Mouse (Mus musculus) heart, embryonic 11.5 days (tissue): ENCODE results near the gene Ntpcr. TPM values are rescaled to one million over a fixed set of nuclear protein-coding genes. Genes with fewer than 3 reads are reported as not detected.

Source experiments
- ATAC-seq: fragments of 200-750 bp; cut with Nextera tagmentation; replicated peaks from 2 replicates; pipeline ENCODE4 v1.8.0; 2017; ENCODE audit warnings: moderate library complexity; ENCODE audit not compliant: insufficient number of reproducible peaks, low FRiP score, low TSS enrichment
- H3K27ac ChIP-seq: fragments of 300-500 bp; sonication (generic); 2 replicates; pipeline ENCODE4 v1.5.1; 2014; ENCODE audit warnings: mild to moderate bottlenecking, low read depth, low read length
- H3K27me3 ChIP-seq: fragments of 300-500 bp; sonication (generic); 2 replicates; pipeline ENCODE4 v1.6.1; 2014; ENCODE audit warnings: mild to moderate bottlenecking, low read length, mixed read lengths; ENCODE audit not compliant: control insufficient read depth, insufficient read depth
- H3K36me3 ChIP-seq: fragments of 300-500 bp; sonication (generic); 2 replicates; pipeline ENCODE4 v1.6.1; 2014; ENCODE audit warnings: mild to moderate bottlenecking, low read length, moderate library complexity, mixed read lengths; ENCODE audit not compliant: control insufficient read depth, insufficient read depth
- H3K4me1 ChIP-seq: fragments of 300-500 bp; sonication (generic); 2 replicates; pipeline ENCODE4 v1.6.1; 2014; ENCODE audit warnings: low read length; ENCODE audit not compliant: control insufficient read depth, insufficient read depth
- H3K4me2 ChIP-seq: fragments of 300-500 bp; sonication (generic); 2 replicates; pipeline ENCODE4 v1.6.1; 2014; ENCODE audit warnings: mild to moderate bottlenecking, moderate library complexity
- H3K4me3 ChIP-seq: fragments of 300-500 bp; sonication (generic); 2 replicates; pipeline ENCODE4 v1.5.1; 2014; ENCODE audit warnings: low read depth, low read length
- H3K9ac ChIP-seq: fragments of 300-500 bp; sonication (generic); 2 replicates; pipeline ENCODE4 v1.6.1; 2014; ENCODE audit warnings: mild to moderate bottlenecking, low read depth, low read length, moderate library complexity
- H3K9me3 ChIP-seq: fragments of 300-500 bp; sonication (generic); replicated peaks from 2 replicates; pipeline ENCODE4 v1.6.1; 2016; ENCODE audit warnings: low read length; ENCODE audit not compliant: control insufficient read depth
- WGBS: fragments of 180-500 bp; shearing (Covaris S2); extraction: QIAGEN DNeasy Blood & Tissue Kit; methylation state at CpG from one replicate; pipeline ENCODE4 v1.1.7; 2014; ENCODE audit not compliant: insufficient replicate concordance; 5-methylcytosine and 5-hydroxymethylcytosine counted together
- polyA plus RNA-seq: library from polyadenylated mRNA; unstranded; fragments of >200 nt; fragmentation: Nextera tagmentation; extraction: Ambion mirVana; gene quantifications from 2 replicates; pipeline ENCODE4 v1.2.1, GENCODE M21; 2014

Gene Ntpcr
- polyA plus RNA-seq, 1 experiment from 2014 or later: 25.3 TPM

DNA sequence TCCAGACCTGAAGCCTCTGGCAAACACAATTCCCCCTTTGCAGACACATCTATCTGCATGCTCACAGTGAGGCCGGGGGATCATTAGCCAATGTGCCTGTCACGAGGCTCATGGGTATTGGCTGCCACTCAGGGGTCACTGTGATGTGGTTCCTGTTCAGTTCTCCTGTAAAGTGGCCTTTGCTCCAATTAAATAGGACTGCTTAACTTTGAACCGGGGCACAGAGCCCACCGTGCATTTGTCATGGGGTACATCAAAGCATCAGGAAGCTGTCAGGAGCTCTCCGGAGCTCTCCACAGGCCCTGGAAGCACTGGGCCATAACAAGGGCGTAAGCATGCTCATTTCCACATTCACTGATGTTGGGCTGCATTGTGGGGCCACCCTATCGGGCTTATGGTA is 13.2 kb upstream of the Ntpcr start:
- WGBS: 33% methylated on average over 7 of the region's 7 CpGs

DNA sequence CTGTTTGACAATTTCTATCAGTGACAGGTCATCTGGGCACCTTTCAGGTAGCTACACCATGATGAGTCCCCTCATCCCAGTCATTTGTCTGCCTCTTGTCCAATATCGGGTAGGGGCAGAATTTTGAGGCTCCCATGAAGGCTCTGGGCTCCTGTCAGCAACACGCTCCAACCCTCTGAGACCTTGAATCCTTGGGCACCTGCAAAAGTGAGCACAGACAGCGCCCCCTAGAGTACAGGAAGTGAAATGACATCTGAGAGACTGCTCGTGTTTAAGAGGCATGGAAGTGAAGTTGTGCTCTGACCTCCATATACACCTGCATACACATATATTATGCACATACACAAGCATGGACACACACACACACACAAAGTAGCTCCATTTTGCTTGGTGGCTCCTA is 10.8 kb upstream of the Ntpcr start:
- ATAC-seq: no peak
- Histone ChIP-seq H3K9me3 (no peaks in the 10 kb centered on the region), H3K4me1 (peaks cover 8% of the 10 kb centered on the region), H3K27me3 (no peaks in the 10 kb centered on the region), H3K4me3 (no peak overlapping the region), H3K4me2 (no peak overlapping the region), H3K36me3 (no peaks in the 10 kb centered on the region), H3K9ac (no peak overlapping the region), H3K27ac (no peak overlapping the region)
- 64% methylated on average over 4 of the region's 4 CpGs for WGBS

More for the DNA sequence above, 13.2 kb upstream of the Ntpcr start:
- Histone ChIP-seq H3K4me2 (no peak overlapping the region), H3K36me3 (no peaks in the 10 kb centered on the region), H3K4me1 (peaks cover 8% of the 10 kb centered on the region), H3K27ac (no peak overlapping the region), H3K4me3 (no peak overlapping the region), H3K9me3 (no peaks in the 10 kb centered on the region), H3K27me3 (no peaks in the 10 kb centered on the region), H3K9ac (no peak overlapping the region)
- ATAC-seq: no peak

DNA sequence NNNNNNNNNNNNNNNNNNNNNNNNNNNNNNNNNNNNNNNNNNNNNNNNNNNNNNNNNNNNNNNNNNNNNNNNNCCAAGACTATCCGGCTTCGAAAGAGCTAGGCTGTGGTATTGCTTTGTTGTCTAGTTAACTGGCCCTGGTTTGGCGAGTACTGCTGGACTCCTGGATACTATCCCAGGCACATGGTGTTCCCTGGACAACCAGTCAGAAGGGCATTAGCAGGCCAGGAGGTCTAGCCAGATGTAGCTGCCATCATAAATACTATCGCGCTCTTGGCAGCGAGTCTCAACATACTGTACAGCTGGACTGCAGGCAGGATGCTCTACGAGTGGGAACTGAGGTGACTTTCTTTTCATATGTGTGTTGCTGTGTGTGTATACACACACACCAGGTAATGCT is 7.1 kb upstream of the Ntpcr start:
- H3K9ac ChIP-seq: no peak overlapping the region
- 90% methylated on average over 7 of the region's 7 CpGs for WGBS
- no peaks in the 10 kb centered on the region for H3K36me3 ChIP-seq
- no peaks in the 10 kb centered on the region for H3K4me1 ChIP-seq
- ATAC-seq: no peak
- H3K27me3 ChIP-seq: no peaks in the 10 kb centered on the region
- H3K27ac ChIP-seq: no peak overlapping the region
- H3K4me3 ChIP-seq: no peak overlapping the region
- no peak overlapping the region for H3K4me2 ChIP-seq
- H3K9me3 ChIP-seq: no peaks in the 10 kb centered on the region

DNA sequence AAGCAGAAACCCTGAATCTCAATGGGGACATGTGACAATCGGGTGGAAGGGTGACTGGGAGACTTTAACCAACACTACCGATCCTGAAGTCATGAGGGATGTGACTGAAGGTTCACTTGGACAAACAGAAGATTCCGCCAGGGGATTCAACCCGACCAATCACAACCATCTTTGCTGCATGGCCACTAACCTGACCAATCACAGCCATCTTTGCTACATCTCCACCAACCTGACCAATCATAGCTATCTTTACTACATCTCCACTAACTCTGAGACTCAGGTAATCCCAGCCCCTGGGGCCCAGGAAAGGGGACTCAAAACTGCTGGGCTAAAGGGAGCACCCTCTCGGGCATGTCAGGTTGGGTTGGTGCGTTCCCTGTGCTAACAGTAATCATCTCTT is 6.3 kb upstream of the Ntpcr start:
- Histone ChIP-seq H3K36me3 (no peaks in the 10 kb centered on the region), H3K4me1 (no peaks in the 10 kb centered on the region), H3K9ac (no peak overlapping the region), H3K4me2 (no peak overlapping the region), H3K27me3 (no peaks in the 10 kb centered on the region), H3K27ac (no peak overlapping the region), H3K9me3 (no peaks in the 10 kb centered on the region), H3K4me3 (no peak overlapping the region)
- ATAC-seq: no peak
- 88% methylated on average over 6 of the region's 6 CpGs for WGBS

DNA sequence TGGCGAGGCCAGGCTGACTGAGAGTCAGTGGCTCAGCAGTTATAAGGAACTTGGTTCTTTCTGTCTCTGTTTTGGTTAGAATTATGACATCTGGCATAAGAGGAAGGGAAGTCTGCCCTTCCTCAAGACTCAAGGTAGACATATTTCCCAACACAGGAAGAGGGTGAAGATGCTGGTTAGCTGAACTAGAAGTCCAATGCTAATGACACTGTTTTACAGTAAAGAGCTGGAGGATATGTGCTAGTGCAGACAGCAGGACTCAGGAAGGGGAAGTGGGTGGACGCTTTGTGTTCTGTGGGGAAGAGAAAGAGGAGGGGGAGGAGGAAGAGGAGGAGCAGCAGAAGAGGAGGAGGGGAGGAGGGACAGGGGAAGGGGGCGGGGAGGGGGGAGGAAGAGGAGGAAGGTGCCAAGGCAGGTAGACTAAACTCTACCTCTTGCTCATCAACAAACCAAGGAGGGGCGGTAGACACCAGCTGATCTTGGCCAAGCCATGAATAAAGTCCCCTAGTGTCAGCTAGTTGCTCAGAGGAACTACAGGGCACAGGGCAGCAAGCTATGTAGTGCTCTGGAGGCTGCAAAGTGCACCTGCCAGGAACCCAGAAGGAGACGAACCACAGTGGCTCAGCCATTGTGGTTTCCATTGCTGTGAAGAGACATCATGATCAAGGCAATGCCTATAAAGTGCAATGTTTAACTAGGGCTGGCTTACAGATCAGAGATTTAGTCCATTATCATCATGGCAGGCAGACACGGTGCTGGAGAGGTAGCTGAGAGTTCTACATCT is 4.5 kb upstream of the Ntpcr start:
- no peak overlapping the region for H3K27ac ChIP-seq
- no peak overlapping the region for H3K4me3 ChIP-seq
- no peak overlapping the region for H3K4me2 ChIP-seq
- no peaks in the 10 kb centered on the region for H3K27me3 ChIP-seq
- H3K36me3 ChIP-seq: no peaks in the 10 kb centered on the region
- no peak for ATAC-seq
- no peaks in the 10 kb centered on the region for H3K4me1 ChIP-seq
- H3K9me3 ChIP-seq: no peaks in the 10 kb centered on the region
- 73% methylated on average over 6 of the region's 6 CpGs for WGBS
- H3K9ac ChIP-seq: no peak overlapping the region

DNA sequence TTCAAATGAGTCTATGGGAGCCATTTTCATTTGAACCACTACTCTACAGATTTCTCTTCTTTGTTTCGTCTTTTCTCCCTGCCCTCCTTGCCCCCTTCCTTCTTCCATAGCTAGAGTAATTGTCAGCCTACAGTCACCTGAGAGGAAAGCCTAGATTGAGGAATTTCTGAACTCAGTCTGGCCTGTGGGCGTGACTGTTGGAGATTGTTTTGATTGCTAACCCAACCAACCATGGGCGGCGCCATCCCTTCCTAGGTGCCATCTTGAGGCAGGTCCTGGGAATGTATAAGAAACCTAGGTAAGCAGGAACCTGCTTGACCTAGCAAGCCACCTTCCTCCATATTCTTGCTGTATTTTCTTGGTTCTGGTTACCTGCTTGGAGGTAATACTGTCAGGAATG is 3.6 kb upstream of the Ntpcr start:
- no peak for ATAC-seq
- no peak overlapping the region for H3K4me2 ChIP-seq
- H3K27me3 ChIP-seq: no peaks in the 10 kb centered on the region
- no peaks in the 10 kb centered on the region for H3K4me1 ChIP-seq
- H3K27ac ChIP-seq: no peak overlapping the region
- no peaks in the 10 kb centered on the region for H3K9me3 ChIP-seq
- no peak overlapping the region for H3K4me3 ChIP-seq
- WGBS: 84% methylated on average over 4 of the region's 4 CpGs
- H3K9ac ChIP-seq: no peak overlapping the region
- no peaks in the 10 kb centered on the region for H3K36me3 ChIP-seq

DNA sequence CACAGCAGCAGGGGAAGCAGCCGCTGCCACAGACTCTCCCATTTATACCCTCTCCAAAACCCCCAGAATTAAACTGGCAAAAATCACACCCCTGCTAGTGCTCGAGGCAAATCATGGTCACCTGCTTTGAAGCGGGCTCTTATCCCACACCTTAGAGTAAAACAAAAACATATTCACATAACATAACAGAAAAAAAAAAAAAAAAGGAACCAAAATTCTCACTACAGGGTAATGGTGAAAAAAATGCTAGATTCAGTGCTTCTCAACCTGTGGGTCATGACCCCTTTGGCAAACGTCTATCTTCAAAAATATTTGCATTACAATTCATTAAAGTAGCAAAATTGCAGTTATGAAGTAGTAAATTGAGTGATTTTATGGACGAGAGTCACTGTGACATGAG is 2.8 kb upstream of the Ntpcr start:
- Histone ChIP-seq H3K4me3 (no peak overlapping the region), H3K36me3 (no peaks in the 10 kb centered on the region), H3K27me3 (no peaks in the 10 kb centered on the region), H3K4me2 (no peak overlapping the region), H3K9ac (no peak overlapping the region), H3K9me3 (no peaks in the 10 kb centered on the region), H3K4me1 (no peaks in the 10 kb centered on the region), H3K27ac (no peak overlapping the region)
- no peak for ATAC-seq
- 69% methylated on average over 5 of the region's 5 CpGs for WGBS

DNA sequence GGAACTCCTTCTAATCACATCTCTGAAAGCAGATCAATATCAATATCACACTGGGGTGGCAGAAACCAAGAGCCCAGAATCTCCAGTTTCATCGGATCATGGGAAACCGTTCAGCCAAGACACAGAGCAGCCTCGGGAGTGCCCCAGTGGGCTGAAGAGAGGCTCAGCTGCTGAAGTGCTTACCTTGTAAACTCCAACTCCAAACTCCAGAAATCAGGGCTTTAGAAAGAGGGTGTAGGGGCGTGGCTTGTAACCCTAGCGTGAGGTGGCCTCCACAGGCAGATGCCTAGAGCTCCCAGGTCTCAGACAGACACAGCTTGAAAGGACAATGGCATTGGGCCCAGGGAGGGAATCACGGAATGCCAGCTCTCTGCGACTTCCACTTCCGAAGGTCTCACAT is 2.0 kb upstream of the Ntpcr start:
- Histone ChIP-seq H3K36me3 (no peaks in the 10 kb centered on the region), H3K4me1 (no peaks in the 10 kb centered on the region), H3K9ac (no peak overlapping the region), H3K27me3 (no peaks in the 10 kb centered on the region), H3K4me3 (no peak overlapping the region), H3K4me2 (no peak overlapping the region), H3K9me3 (no peaks in the 10 kb centered on the region), H3K27ac (no peak overlapping the region)
- WGBS: 44% methylated on average over 8 of the region's 8 CpGs
- ATAC-seq: no peak
